Mouse (Mus musculus) MEL (cell line): ENCODE measurements around the gene Slc24a4.

Experiments used
- CTCF ChIP-seq, 3 experiments: IDR thresholded peaks in 2 of 3; conservative IDR thresholded peaks in 1 of 3; 2 replicates each; pipeline ENCODE4 v1.5.1; 2011 to 2012; ENCODE audit warnings: low read length in 3 of 3, low read depth in 2 of 3, mild to moderate bottlenecking in 2 of 3, improper control_type of control experiment in 1 of 3, inconsistent platforms in 1 of 3, mixed read lengths in 1 of 3, moderate library complexity in 1 of 3; ENCODE audit not compliant: control insufficient read depth in 1 of 3, insufficient read depth in 1 of 3, poor library complexity in 1 of 3, severe bottlenecking in 1 of 3
- EP300 ChIP-seq, 2 experiments: IDR thresholded peaks; 2 replicates each; pipeline ENCODE4 v1.6.1; 2011; ENCODE audit warnings: improper control_type of control experiment in 2 of 2, low read length in 2 of 2, low read depth in 1 of 2, mild to moderate bottlenecking in 1 of 2
- JUND ChIP-seq: IDR thresholded peaks from 2 replicates; pipeline ENCODE4 v1.6.1; 2011; ENCODE audit warnings: low read depth, mild to moderate bottlenecking, improper control_type of control experiment, low read length
- POLR2A ChIP-seq, 2 experiments: IDR thresholded peaks; 2 replicates each; pipeline ENCODE4 v1.6.1; 2011 to 2012; ENCODE audit warnings: low read length in 2 of 2, mild to moderate bottlenecking in 2 of 2, control low read depth in 1 of 2, improper control_type of control experiment in 1 of 2, low read depth in 1 of 2, moderate library complexity in 1 of 2; ENCODE audit not compliant: control insufficient read depth in 1 of 2, insufficient read depth in 1 of 2, poor library complexity in 1 of 2
- USF2 ChIP-seq, 2 experiments: IDR thresholded peaks; 2 replicates each; pipeline ENCODE4 v1.6.1; 2011 to 2012; ENCODE audit warnings: improper control_type of control experiment in 2 of 2, low read length in 2 of 2, borderline replicate concordance in 1 of 2, inconsistent platforms in 1 of 2, low read depth in 1 of 2, mild to moderate bottlenecking in 1 of 2; ENCODE audit not compliant: insufficient read depth in 1 of 2
- ZKSCAN1 ChIP-seq: IDR thresholded peaks from 2 replicates; pipeline ENCODE4 v1.6.1; 2012; ENCODE audit warnings: low read depth, mild to moderate bottlenecking, inconsistent platforms, low read length, improper control_type of control experiment, moderate library complexity
- ZNF384 ChIP-seq: IDR thresholded peaks from 2 replicates; pipeline ENCODE4 v1.6.1; 2012; ENCODE audit warnings: low read depth, mild to moderate bottlenecking, inconsistent platforms, low read length, improper control_type of control experiment

DNA sequence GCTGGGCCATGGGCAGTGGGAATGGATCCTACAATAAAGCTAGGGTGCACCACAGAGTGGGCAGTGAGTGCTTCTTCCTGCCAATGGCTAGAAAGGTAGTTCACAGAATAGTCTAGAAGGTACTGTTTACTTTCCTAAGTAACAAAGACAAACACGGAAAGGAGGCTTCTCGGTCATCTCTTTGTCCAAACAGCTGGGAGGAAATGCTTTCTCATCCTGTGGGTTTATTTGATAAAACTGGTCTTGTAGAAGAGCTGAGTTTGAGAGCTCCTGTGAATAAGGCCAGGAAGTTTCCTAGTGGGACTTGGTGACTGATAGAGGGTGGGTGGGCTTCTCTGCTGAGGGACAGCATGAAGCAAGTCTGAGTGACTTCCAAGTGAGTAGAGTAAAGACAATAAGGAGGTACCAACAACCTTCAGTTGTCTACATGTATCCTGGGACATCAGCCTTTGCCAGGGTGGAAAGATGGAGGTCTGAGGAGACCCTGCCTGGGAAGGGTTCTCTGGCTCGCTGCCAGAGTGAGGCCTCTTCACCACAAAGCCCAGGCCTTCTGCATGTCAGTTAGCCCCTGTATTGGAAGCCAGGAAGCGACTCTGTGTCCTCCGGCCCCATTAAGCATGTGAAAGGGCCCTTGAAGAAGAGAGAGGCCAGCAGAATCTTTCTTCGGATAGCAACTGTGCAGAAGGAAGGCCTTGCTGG lies 159.5 kb downstream of the Slc24a4 start:
- TF ChIP-seq CTCF (IDR thresholded peaks at IDR 0.05 in 2 of 3, conservative IDR thresholded peaks at IDR 0.05 in 1 of 3; ENCODE audit: control insufficient read depth in 1 of 3, insufficient read depth in 1 of 3, low read depth in 2 of 3, low read length in 3 of 3, poor library complexity in 1 of 3, severe bottlenecking in 1 of 3) (no peak), EP300 (IDR thresholded peaks at IDR 0.05; ENCODE audit: low read depth in 1 of 2, low read length in 2 of 2) (no peak), USF2 (IDR thresholded peaks at IDR 0.05; ENCODE audit: borderline replicate concordance in 1 of 2, insufficient read depth in 1 of 2, low read depth in 1 of 2, low read length in 2 of 2) (no peak), JUND (no peak), ZKSCAN1 (no peak), ZNF384 (no peak), POLR2A (IDR thresholded peaks at IDR 0.05; ENCODE audit: control insufficient read depth in 1 of 2, insufficient read depth in 1 of 2, low read depth in 1 of 2, low read length in 2 of 2, poor library complexity in 1 of 2) (no peak)
